Mouse (Mus musculus): Measurements from ENCODE around the gene Bicra.

The Bicra gene

GRCm38 (mm10) chr7:15945721-15946536 is 101.8 kb downstream of the Bicra start, which contains the start of gene Nop53:
Gene Nop53 (minus strand): TSS chr7:15946074.
- peak; percentile 93 to 97 for DNase-seq (ENCODE audit: low spot score in 2 of 2)

- DNase-seq (ENCODE audit: low spot score in 2 of 2): no peak
Observed at GRCm38 (mm10) chr7:15945211-15945610, 102.5 kb downstream of the Bicra start.

- no peak for DNase-seq (ENCODE audit: low spot score in 2 of 2)
Observed at GRCm38 (mm10) chr7:15944311-15944710, 103.4 kb downstream of the Bicra start.

- DNase-seq (ENCODE audit: low spot score in 2 of 2): no peak
Observed at GRCm38 (mm10) chr7:15938621-15939020, 109.1 kb downstream of the Bicra start.

GRCm38 (mm10) chr7:15937491-15937890 is 110.2 kb downstream of the Bicra start:
- DNase-seq (ENCODE audit: low spot score in 2 of 2): no peak

GRCm38 (mm10) chr7:15933437-15934359 is 114.0 kb downstream of the Bicra start:
- DNase-seq (ENCODE audit: low spot score in 2 of 2): peak in 1 of 2 experiments; percentile 66

- no peak for DNase-seq (ENCODE audit: low spot score in 2 of 2)
Observed at GRCm38 (mm10) chr7:15931635-15932034, 116.1 kb downstream of the Bicra start.

GRCm38 (mm10) chr7:15930543-15930942 is 117.2 kb downstream of the Bicra start:
- no peak for DNase-seq (ENCODE audit: low spot score in 2 of 2)

- DNase-seq (ENCODE audit: low spot score in 2 of 2): no peak
Observed at GRCm38 (mm10) chr7:15929910-15930309, 117.8 kb downstream of the Bicra start.

GRCm38 (mm10) chr7:15922220-15922773 is 125.4 kb downstream of the Bicra start, which contains the start of gene Selenow:
Gene Selenow (minus strand): TSS chr7:15922402.
- peak; percentile 80 to 93 for DNase-seq (ENCODE audit: low spot score in 2 of 2)

GRCm38 (mm10) chr7:15921796-15922195 is 125.9 kb downstream of the Bicra start:
- DNase-seq (ENCODE audit: low spot score in 2 of 2): peak in 1 of 2 experiments; percentile 45
